Mouse (Mus musculus) MEL (cell line): ENCODE measurements at regions not wholly inside any gene's neighbourhood (a gene's known extent, or its start where the extent isn't known, plus 50 kb on each side); places are given as distances from the start of the nearest gene placed in this dataset.

Experiments used
- DNase-seq: peaks from one replicate; pipeline ENCODE4 v3.0.0; 2011; ENCODE audit warnings: low read depth, low spot score
- H3K27ac ChIP-seq: 2 replicates; pipeline ENCODE4 v1.5.1; 2012; ENCODE audit warnings: low read depth, mild to moderate bottlenecking, control low read depth, low read length, moderate library complexity; ENCODE audit not compliant: control insufficient read depth
- H3K27me3 ChIP-seq, 2 experiments: fragments of 150-350 bp in 1 of 2; sonication (generic) in 1 of 2; 2 replicates each; pipeline ENCODE4 v1.6.1; 2012; ENCODE audit warnings: low read length in 2 of 2, mild to moderate bottlenecking in 2 of 2, improper control_type of control experiment in 1 of 2, moderate library complexity in 1 of 2; ENCODE audit not compliant: insufficient read depth in 2 of 2, control insufficient read depth in 1 of 2
- H3K36me3 ChIP-seq, 2 experiments: 2 replicates each; pipeline ENCODE4 v1.6.1; 2012 to 2014; ENCODE audit warnings: low read length in 2 of 2, improper control_type of control experiment in 1 of 2, inconsistent platforms in 1 of 2, mild to moderate bottlenecking in 1 of 2; ENCODE audit not compliant: insufficient read depth in 2 of 2, control insufficient read depth in 1 of 2
- H3K4me1 ChIP-seq, 2 experiments: fragments of 150-350 bp in 1 of 2; sonication (generic) in 1 of 2; 2 replicates each; pipeline ENCODE4 v1.6.1; 2012; ENCODE audit warnings: low read length in 2 of 2, improper control_type of control experiment in 1 of 2, mild to moderate bottlenecking in 1 of 2; ENCODE audit not compliant: insufficient read depth in 2 of 2, control insufficient read depth in 1 of 2
- H3K4me3 ChIP-seq, 2 experiments: fragments of 150-350 bp in 1 of 2; sonication (generic) in 1 of 2; 2 replicates each; pipeline ENCODE4 v1.5.1; 2012; ENCODE audit warnings: low read depth in 2 of 2, low read length in 2 of 2, mild to moderate bottlenecking in 2 of 2, moderate library complexity in 2 of 2, control low read depth in 1 of 2, improper control_type of control experiment in 1 of 2; ENCODE audit not compliant: control insufficient read depth in 1 of 2, insufficient read depth in 1 of 2
- H3K79me2 ChIP-seq: 2 replicates; pipeline ENCODE4 v1.6.1; 2012; ENCODE audit warnings: mild to moderate bottlenecking, low read length, moderate library complexity; ENCODE audit not compliant: control insufficient read depth, poor library complexity, insufficient read depth
- H3K9ac ChIP-seq: 2 replicates; pipeline ENCODE4 v1.6.1; 2012; ENCODE audit warnings: low read depth, mild to moderate bottlenecking, control low read depth, low read length, moderate library complexity; ENCODE audit not compliant: control insufficient read depth, poor library complexity, severe bottlenecking
- H3K9me3 ChIP-seq: fragments of 150-350 bp; sonication (generic); replicated peaks from 2 replicates; pipeline ENCODE4 v1.6.1; 2012; ENCODE audit warnings: mild to moderate bottlenecking, low read length, improper control_type of control experiment, moderate library complexity; ENCODE audit not compliant: insufficient read depth
- CHD1 ChIP-seq: IDR thresholded peaks from 2 replicates; pipeline ENCODE4 v1.6.1; 2012; ENCODE audit warnings: low read depth, mild to moderate bottlenecking, inconsistent platforms, low read length, improper control_type of control experiment
- E2F4 ChIP-seq: IDR thresholded peaks from 2 replicates; pipeline ENCODE4 v1.6.1; 2011; ENCODE audit warnings: low read depth, low read length, improper control_type of control experiment, borderline replicate concordance
- ELF1 ChIP-seq: IDR thresholded peaks from 2 replicates; pipeline ENCODE4 v1.6.1; 2014; ENCODE audit warnings: low read depth, mild to moderate bottlenecking, inconsistent platforms, low read length, improper control_type of control experiment, moderate library complexity
- EP300 ChIP-seq, 2 experiments: IDR thresholded peaks; 2 replicates each; pipeline ENCODE4 v1.6.1; 2011; ENCODE audit warnings: improper control_type of control experiment in 2 of 2, low read length in 2 of 2, low read depth in 1 of 2, mild to moderate bottlenecking in 1 of 2
- ETS1 ChIP-seq: IDR thresholded peaks from 2 replicates; pipeline ENCODE4 v1.6.1; 2012; ENCODE audit warnings: low read depth, mild to moderate bottlenecking, inconsistent platforms, low read length, improper control_type of control experiment, moderate library complexity
- GATA1 ChIP-seq: IDR thresholded peaks from 2 replicates; pipeline ENCODE4 v1.6.1; 2011; ENCODE audit warnings: low read depth, low read length, improper control_type of control experiment
- HCFC1 ChIP-seq: IDR thresholded peaks from 2 replicates; pipeline ENCODE4 v1.6.1; 2012; ENCODE audit warnings: low read depth, mild to moderate bottlenecking, inconsistent platforms, low read length, improper control_type of control experiment, moderate library complexity
- JUND ChIP-seq: IDR thresholded peaks from 2 replicates; pipeline ENCODE4 v1.6.1; 2011; ENCODE audit warnings: low read depth, mild to moderate bottlenecking, improper control_type of control experiment, low read length
- MAFK ChIP-seq: IDR thresholded peaks from 2 replicates; pipeline ENCODE4 v1.6.1; 2011; ENCODE audit warnings: low read depth, mild to moderate bottlenecking, low read length, improper control_type of control experiment, borderline replicate concordance
- MAZ ChIP-seq: IDR thresholded peaks from 2 replicates; pipeline ENCODE4 v1.6.1; 2012; ENCODE audit warnings: low read depth, mild to moderate bottlenecking, inconsistent platforms, low read length, improper control_type of control experiment
- MXI1 ChIP-seq: IDR thresholded peaks from 2 replicates; pipeline ENCODE4 v1.6.1; 2011; ENCODE audit warnings: mild to moderate bottlenecking, low read depth, low read length, improper control_type of control experiment
- MYC ChIP-seq: IDR thresholded peaks from 2 replicates; pipeline ENCODE4 v1.6.1; 2011; ENCODE audit warnings: low read depth, mild to moderate bottlenecking, low read length, improper control_type of control experiment, moderate library complexity
- NELFE ChIP-seq: IDR thresholded peaks from 2 replicates; pipeline ENCODE4 v1.6.1; 2011; ENCODE audit warnings: low read depth, low read length, improper control_type of control experiment
- NRF1 ChIP-seq: IDR thresholded peaks from 2 replicates; pipeline ENCODE4 v1.6.1; 2014; ENCODE audit warnings: low read depth, mild to moderate bottlenecking, inconsistent platforms, low read length, improper control_type of control experiment, moderate library complexity; ENCODE audit not compliant: poor library complexity, insufficient read depth, severe bottlenecking
- POLR2AphosphoS5 ChIP-seq: IDR thresholded peaks from 2 replicates; pipeline ENCODE4 v1.6.1; 2012; ENCODE audit warnings: low read depth, borderline replicate concordance, mild to moderate bottlenecking, inconsistent platforms, low read length, moderate library complexity, mixed read lengths
- SIN3A ChIP-seq: IDR thresholded peaks from 2 replicates; pipeline ENCODE4 v1.6.1; 2012; ENCODE audit warnings: low read length, improper control_type of control experiment, inconsistent platforms
- SMC3 ChIP-seq: IDR thresholded peaks from 2 replicates; pipeline ENCODE4 v1.6.1; 2011; ENCODE audit warnings: low read depth, low read length, improper control_type of control experiment
- TCF12 ChIP-seq: IDR thresholded peaks from 2 replicates; pipeline ENCODE4 v1.6.1; 2014; ENCODE audit warnings: low read depth, mild to moderate bottlenecking, inconsistent platforms, low read length, improper control_type of control experiment, moderate library complexity
- USF2 ChIP-seq, 2 experiments: IDR thresholded peaks; 2 replicates each; pipeline ENCODE4 v1.6.1; 2011 to 2012; ENCODE audit warnings: improper control_type of control experiment in 2 of 2, low read length in 2 of 2, borderline replicate concordance in 1 of 2, inconsistent platforms in 1 of 2, low read depth in 1 of 2, mild to moderate bottlenecking in 1 of 2; ENCODE audit not compliant: insufficient read depth in 1 of 2
- ZC3H11A ChIP-seq: IDR thresholded peaks from 2 replicates; pipeline ENCODE4 v1.6.1; 2012; ENCODE audit warnings: low read depth, mild to moderate bottlenecking, inconsistent platforms, low read length, improper control_type of control experiment
- ZKSCAN1 ChIP-seq: IDR thresholded peaks from 2 replicates; pipeline ENCODE4 v1.6.1; 2012; ENCODE audit warnings: low read depth, mild to moderate bottlenecking, inconsistent platforms, low read length, improper control_type of control experiment, moderate library complexity
- ZNF384 ChIP-seq: IDR thresholded peaks from 2 replicates; pipeline ENCODE4 v1.6.1; 2012; ENCODE audit warnings: low read depth, mild to moderate bottlenecking, inconsistent platforms, low read length, improper control_type of control experiment

DNA sequence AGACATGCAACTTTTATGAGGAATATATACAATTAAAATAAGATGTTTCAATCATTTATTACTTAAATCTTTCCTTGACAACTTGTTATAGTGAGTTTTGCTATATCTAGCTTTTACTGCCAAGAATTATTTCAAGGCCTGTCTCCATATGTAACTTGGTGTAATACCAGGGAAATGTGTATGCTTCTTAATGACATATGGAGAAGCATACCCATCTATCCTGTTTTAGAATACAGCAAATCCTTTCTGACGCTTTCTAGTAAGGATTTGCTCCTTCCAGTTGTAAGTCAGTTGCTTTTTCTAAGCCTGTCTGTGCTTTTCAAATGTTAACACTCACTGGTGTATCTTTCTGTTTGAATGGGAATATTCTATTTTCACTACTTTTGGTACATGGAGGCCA, 4782.3 kb downstream of the 9330182O14Rik start:
- H3K9me3 ChIP-seq, result no peaks in the 10 kb centered on the region
- no peak for TF ChIP-seq MYC
- TF ChIP-seq NELFE, result no peak
- no peak for TF ChIP-seq MXI1
- TF ChIP-seq SMC3, result no peak
- TF ChIP-seq ZKSCAN1, result no peak
- DNase-seq, result no peak
- no peaks in the 10 kb centered on the region for H3K4me1 ChIP-seq
- no peaks in the 10 kb centered on the region for H3K79me2 ChIP-seq
- peaks cover 0 to 2% of the 10 kb centered on the region in 2 experiments; a peak in 1 of 4 replicates for H3K36me3 ChIP-seq
- no peaks in the 10 kb centered on the region for H3K27me3 ChIP-seq
- no peak overlapping the region for H3K27ac ChIP-seq
- no peak overlapping the region for H3K9ac ChIP-seq
- H3K4me3 ChIP-seq, result no peak overlapping the region

DNA sequence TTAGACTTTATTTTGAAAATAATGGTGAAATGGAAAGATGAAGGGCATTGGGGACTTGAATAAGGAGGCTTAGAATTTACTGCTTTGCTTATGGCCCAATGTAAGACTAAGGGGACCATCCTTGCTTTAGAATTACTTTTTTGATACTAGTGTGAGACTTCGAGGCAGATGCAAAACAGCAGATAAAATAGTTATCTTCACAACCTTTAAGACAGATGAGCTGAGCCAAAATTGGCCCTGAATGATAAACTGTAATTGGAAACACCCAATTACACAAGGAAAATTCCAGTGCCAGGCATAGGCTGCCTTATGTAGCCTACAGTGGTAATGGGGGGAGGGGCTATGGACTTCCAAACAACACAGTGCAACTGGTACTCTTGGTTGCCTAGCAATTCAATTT, 4790.5 kb downstream of the 9330182O14Rik start:
- no peaks in the 10 kb centered on the region for H3K9me3 ChIP-seq
- TF ChIP-seq ZC3H11A (no peak), ZNF384 (no peak), HCFC1 (no peak), MAZ (no peak), TCF12 (peak; percentile 74; the same call in 1 of the 2 replicates), EP300 (IDR thresholded peaks at IDR 0.05; ENCODE audit: low read depth in 1 of 2, low read length in 2 of 2) (peak in 1 of 2 experiments; percentile 36; a peak in 1 of 4 replicates), E2F4 (no peak), POLR2AphosphoS5 (no peak), CHD1 (no peak)
- TF ChIP-seq, all 39 proteins: peak for 2
- DNase-seq, result no peak

DNA sequence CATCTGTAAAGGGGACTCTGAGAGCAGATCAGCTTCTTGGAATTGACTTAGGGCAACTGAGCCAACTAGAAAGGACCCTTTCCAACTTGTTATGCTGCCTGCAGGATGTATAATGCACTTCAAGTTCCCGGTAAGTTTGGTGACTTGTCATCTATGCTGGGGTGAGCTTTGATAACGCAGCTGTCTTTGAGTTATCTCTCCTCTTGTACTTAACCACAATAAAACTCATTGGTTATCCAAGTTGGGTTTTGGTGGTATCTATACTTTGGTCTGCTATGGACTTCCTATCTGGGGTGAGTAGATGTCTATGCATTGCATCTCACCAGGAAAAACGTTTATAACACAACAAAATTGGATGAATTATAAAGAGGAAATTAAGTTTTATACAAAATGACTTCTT, 4792.9 kb downstream of the 9330182O14Rik start:
- no peaks in the 10 kb centered on the region for H3K79me2 ChIP-seq
- H3K4me3 ChIP-seq, result no peak overlapping the region
- DNase-seq, result peak; percentile 32
- H3K9me3 ChIP-seq, result no peaks in the 10 kb centered on the region
- H3K27ac ChIP-seq, result no peak overlapping the region
- H3K4me1 ChIP-seq, result no peaks in the 10 kb centered on the region
- H3K36me3 ChIP-seq, result peaks cover 0 to 6% of the 10 kb centered on the region in 2 experiments; a peak in 2 of 4 replicates
- H3K9ac ChIP-seq, result no peak overlapping the region
- H3K27me3 ChIP-seq, result no peaks in the 10 kb centered on the region
- no peak for TF ChIP-seq MAFK
- TF ChIP-seq ETS1, result peak; percentile 65; the same call in 1 of the 2 replicates
- TF ChIP-seq E2F4, result no peak
- TF ChIP-seq MAZ, result no peak
- no peak for TF ChIP-seq JUND
- peak; percentile 62 for TF ChIP-seq GATA1
- no peak for TF ChIP-seq HCFC1
- peak; percentile 56 to 75; a peak in 2 of 4 replicates for TF ChIP-seq EP300 (IDR thresholded peaks at IDR 0.05; ENCODE audit: low read depth in 1 of 2, low read length in 2 of 2)
- 0 out of 2 replicates have a peak, but pooled peaks have one; percentile 30 for TF ChIP-seq SIN3A
- no peak for TF ChIP-seq NRF1
- peak; percentile 86 for TF ChIP-seq TCF12
- TF ChIP-seq ELF1, result no peak
- TF ChIP-seq USF2 (IDR thresholded peaks at IDR 0.05; ENCODE audit: borderline replicate concordance in 1 of 2, insufficient read depth in 1 of 2, low read depth in 1 of 2, low read length in 2 of 2), result no peak

More for the DNA sequence above, 4790.5 kb downstream of the 9330182O14Rik start:
- Histone ChIP-seq H3K9ac (no peak overlapping the region), H3K27me3 (no peaks in the 10 kb centered on the region), H3K36me3 (peaks cover 0 to 6% of the 10 kb centered on the region in 2 experiments; a peak in 2 of 4 replicates), H3K79me2 (no peaks in the 10 kb centered on the region), H3K4me3 (no peak overlapping the region), H3K27ac (no peak overlapping the region), H3K4me1 (no peaks in the 10 kb centered on the region)
